Mouse (Mus musculus) T-cell, adult 2 months (primary cell): ENCODE data around the gene Tox4.
"Not testable (repeated sequence)": the region's sequence is repeated elsewhere in the genome, so short reads cannot be mapped to it uniquely, and the experiment has no call there.

Experiments used
- DNase-seq: peaks from one replicate; pipeline ENCODE4 v3.0.0; 2022; ENCODE audit warnings: low spot score

The Tox4 gene

DNA sequence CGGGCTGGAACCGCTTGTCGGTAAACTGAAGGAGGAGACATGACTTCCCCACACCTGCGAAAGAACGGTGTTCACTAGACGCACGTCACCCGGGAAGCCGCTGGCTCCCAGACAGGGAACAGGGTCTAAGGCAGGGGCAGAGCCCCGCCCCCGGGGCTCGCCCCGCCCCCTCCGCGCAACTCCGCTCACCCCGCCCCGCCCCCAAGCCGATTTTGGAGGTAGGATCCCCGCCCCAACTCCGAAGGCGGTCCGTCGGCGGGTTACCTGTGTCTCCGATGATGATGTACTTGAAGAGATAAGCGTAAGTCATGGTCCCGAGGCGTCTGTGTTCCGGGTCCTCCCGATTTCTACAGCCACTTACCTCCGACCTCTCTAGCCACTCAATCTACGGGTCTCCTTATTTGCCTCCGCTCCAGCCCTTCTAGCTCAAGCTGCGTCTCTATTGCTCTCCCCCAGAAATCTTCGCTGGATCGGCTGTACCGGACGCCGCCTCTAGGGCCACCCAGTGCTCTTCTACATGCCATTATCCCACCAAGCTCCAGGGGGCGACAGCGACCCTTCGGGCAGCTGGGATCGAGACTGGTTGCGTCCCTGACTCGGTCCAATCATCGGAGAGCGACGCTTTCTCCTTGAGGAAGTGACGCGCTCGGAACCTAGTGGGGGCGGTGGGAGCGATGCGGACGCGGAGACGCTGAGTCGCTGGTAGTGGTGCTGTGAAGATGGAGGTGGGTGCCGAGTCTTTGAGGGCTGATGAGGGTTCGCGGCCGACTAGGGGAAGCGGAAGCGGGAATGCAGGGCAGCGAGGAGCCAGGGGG, at the start of gene Tox4, which contains the start of gene Rab2b:
Gene Tox4, plus strand, starts transcription at position 215 of the 815 bp plus-strand sequence.
Gene Rab2b, minus strand, starts transcription at position 614 of the 815 bp plus-strand sequence.
- DNase-seq: peak; percentile 99

DNA sequence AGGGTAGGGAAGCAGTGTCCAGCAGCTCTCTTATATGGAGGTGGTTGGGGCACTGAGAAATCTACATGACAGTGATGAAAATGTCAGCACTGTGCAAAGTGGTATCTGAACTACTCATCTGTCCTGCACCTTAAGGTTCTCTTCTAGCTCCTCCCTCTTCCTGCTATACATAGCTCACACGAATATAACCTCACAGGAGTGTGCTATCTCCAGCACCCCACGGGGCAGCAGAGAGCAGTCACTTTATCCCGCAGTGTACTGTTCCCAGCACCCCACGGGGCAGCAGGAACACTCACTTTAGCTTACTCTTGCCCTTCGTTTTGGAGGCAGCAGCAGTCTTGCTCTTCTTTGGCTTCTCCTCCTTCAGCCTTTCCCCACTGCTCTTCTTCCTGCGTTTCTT, 46.7 kb upstream of the Tox4 start:
- DNase-seq: no peak

DNA sequence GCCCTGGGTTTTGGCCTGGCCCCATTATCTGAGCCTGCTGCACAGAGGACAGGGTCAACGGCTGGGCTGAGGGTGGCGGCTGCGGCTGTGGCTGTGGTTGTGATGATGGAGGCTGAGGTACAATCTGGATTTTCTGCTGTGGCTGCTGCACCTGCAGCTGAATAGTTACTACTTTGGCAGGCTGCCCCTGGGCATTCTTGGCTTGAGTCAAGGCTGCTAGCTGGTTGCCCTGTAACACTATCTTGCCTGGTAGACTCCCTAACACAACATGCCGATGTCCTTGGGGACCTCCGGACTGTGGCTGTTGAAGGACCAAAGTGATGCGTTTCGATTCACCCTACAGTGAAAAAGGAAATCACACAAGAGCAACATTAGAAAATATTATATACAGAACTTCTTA, 43.8 kb upstream of the Tox4 start:
- no peak for DNase-seq

DNA sequence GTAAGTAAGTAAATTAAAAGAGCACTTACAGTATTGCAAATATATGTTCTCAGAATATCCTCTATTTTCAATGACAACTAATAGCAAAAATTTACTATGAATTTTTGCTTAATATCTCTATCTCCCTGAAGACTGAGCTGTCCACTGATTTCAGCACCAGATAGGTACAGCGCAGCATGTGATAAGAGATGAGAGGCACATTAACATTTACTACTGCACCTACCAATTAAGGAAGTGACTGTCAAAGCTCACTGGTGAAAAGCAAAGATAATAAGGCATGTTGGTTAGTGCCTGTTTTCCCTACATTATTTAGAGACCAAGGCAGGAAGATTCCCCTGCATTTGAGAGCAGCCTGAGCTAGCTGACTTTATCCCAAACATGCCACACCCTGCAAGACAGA, 42.7 kb upstream of the Tox4 start:
- no peak for DNase-seq

DNA sequence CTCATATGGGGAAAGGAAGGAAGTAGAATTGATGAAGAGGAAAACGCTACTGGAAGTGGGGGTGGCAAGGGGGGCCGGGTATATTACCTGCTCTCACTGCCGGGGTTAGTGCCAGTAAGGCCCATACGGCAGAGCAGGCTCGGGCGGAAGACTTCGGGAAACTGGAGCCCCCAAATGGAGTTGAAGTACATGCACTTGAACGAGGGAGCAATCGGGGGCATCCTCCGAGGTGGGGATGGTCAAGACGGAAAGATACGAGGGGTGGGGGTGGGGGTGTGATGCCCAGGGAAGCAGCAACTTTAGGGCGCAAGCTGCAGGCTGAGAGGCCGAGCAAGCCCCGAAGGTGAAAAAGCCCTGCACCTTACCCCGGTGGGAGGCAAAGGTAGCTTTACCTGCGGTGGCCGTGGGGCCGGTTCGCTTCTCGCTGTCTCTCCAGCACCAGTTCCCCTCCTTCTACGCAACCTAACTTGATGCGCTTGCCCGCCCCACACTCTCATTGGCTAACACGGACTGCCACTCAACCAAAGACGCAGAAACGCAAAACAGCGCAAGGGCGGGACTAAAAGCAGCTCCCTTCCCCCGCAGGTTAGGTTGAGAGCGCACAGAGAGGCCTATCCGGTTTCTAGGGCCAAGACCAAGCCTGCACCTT, 34.8 kb upstream of the Tox4 start:
- DNase-seq: peak; percentile 98

DNA sequence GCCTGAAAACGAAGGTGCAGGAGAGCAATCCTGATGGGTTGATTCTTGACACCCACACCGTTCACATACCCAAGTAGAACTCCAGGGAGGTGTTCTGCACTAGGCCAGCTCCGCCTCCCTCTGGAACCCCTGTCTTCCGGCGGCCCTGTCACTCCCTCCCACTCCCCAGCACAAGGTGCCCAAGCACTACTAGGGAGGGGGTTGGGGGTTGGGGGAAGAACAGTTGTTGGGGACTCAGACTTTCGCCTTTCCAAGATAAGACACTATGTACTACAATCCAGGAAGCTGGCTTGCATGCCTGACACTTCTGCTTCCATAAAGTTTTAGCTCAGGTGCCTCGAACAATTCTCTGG, 34.3 kb upstream of the Tox4 start:
- no peak for DNase-seq

DNA sequence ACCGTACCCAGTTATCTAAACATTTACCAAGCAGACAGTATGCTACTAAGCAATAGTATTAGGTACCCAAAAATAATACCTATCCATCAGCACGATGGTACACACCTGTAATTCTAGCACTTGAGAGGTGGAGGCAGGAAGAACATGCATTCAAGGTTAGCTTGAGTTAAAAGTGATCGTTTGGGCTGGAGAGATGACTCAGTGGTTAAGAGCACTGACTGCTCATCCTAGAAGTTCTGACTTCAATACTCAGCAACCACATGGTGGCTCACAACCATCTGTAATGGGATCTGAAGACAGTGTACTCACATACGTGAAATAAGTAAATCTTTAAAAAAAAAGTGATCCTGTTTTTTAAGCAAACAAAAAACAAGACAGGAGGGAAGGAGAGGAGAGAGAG, 32.8 kb upstream of the Tox4 start:
- no peak for DNase-seq

DNA sequence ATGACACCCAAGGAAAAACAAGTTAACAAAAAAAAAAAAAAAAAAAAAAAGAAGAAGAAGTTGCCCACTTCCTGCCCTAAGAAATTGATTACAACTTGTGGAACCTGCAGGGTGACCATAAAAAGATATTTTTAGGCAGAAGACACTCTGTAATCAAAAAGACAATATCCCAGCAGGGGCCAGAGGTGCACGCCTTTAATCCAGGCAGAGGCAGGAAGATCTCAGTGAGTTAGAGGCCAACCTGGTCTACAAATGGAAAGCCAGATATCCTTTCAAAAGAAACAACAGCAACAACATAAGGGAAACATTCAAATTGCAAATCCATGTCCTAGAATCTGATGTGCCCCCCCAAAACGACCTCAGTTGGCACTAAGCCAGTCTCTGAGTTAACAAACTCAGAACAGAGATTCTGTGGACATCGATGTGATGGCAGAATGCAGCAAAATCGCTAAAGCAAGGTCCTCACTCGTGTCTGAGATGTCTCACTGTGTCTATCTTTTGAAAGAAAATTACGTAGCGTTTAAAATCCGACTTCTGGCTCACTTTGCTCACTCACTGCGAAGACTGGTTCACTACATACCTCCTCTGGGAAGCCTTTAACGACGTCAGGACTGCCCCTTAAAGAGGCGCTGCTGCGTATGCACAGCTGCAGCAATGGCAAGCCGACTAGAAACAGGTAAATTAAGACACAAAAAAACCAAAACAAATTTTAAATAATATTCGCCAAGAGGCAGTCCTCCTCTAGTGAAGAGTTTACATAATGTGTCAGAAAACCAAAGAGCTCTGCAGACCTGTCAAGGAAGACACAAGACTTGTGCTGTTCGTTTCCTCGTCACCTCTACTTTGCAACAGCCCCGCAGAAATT, 22.4 kb upstream of the Tox4 start:
- peak; percentile 15 for DNase-seq

DNA sequence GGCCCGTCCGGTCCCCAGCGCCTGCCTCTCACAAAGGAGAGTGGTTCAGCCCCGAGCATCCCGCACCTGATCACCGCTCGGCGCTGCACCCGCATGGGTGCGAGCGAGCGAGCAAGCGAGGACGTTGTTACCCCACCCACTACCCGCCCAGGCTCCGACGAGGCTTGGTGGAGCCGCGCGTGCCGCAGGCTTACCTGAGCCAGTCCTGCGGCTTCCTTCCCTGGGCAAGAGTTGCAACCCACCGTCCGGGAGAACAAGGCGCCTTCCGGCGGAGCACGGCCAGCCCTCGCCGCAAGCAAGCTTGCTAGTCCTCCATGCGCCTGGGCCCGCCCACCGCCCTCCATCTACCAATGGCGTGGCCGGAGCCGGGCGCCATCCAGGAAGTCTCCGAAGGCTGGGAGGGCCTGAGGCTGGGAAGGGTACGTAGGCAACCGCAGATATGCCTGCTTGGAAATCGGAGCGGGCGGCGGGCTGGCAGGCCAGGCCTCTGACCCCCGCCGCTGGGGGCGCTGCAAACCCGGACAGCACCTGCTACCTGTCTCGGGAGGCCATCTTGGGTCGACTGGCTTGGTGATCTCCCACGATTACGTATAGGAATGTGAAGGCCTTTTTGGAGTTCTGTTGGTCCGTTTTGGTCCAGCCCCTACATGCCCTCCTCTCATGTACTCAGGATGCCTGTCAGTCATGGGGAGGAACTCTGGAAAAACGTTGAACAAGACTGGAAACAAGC, 21.3 kb upstream of the Tox4 start, which contains the start of gene Chd8:
Gene Chd8, minus strand, starts transcription at position 297 of the 730 bp plus-strand sequence.
- DNase-seq: peak; percentile 99

DNA sequence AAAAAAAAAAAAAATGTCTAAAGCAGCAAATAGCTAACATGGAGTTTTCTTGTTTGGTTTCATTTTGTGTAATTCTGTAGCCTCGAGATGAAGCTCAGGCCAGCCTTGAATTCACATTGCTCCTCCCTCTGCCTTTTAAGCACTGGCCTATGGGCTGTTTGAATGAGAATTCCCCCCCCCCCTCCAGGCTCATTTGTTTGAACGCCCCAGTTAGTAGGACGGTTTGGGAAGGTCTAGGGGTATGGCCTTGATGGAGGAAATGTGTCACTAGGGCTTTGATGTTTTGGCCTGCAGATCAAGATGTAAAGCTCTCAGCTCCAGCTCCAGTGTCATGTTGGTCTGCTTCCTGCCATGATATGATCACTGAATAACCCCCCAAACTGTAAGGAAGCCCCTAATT, 6.2 kb upstream of the Tox4 start:
- DNase-seq: no peak

DNA sequence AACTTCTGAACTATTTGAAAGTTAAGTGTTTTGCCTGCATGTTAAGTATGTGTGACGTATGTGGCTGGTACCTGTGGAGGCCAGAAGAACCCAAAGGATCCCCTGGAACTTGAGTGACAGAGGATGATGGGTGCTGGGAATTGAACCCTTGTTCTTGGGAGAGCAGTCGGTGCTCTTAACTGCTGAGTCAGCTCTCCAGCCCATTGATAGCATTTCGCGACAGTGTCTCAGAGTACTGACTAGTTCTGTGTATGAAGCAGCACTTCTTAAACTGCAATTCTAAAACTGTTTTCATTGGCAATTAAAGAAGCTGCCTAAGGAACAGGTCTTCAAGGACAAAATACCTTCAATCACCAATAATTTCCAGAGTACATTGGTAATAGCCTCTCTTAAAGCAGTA, 1.7 kb upstream of the Tox4 start:
- DNase-seq: no peak

DNA sequence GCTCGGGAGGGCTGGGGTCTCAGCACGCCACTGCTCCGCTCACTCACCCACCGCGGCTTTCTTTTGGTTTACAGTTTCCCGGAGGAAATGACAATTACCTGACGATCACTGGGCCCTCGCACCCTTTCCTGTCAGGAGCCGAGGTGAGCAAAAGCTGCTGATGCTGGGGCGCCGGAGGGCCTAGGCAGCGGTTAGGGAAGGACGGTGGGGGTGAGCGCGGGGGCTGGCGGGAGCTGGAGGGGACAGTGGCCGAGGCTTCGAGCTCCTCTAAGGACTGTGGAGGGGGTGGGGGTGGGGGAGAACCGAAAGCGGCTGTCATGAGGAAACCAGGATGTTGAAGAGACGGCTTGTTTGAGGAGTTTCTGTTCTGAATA, 788 bp downstream of the Tox4 start:
- no peak for DNase-seq

DNA sequence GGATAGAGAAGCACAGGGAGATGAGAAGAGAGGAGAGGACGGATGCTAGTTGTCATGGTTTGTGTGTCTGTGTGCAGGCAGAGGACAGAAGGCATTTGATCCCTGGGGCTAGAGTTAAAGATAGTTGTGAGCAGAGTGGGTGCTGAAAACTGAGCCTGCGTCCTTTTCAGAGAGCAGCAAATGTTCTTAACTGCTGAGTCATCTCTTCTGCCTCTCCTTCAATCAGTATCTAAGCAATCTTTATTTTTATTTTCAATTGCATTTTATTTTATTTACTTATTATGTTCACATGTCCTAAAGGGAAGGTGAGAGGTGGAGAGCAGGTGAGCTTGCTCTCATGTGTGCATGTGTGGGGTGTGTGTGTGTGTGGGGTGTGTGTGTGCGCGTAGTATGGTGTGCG, 4.7 kb downstream of the Tox4 start:
- no peak for DNase-seq

DNA sequence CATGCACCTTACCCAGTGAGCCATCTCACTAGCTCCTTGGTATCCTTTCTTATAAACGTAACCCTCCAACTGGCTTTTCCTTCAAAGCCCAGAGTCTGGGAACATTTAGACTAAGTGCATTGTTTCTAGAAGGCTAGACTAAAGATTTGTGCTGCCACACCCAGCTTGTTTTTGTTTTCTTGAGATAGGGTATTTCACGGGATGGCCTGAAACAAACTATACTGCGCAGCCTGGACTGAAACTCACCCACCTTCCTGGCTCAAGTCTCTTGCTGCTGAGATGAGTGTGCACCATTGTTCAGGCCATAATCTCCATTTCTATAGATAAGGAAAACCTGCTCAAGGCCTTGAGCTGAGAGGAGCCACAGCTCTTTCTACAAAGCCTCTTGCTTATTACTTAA, 5.2 kb downstream of the Tox4 start:
- DNase-seq: no peak

DNA sequence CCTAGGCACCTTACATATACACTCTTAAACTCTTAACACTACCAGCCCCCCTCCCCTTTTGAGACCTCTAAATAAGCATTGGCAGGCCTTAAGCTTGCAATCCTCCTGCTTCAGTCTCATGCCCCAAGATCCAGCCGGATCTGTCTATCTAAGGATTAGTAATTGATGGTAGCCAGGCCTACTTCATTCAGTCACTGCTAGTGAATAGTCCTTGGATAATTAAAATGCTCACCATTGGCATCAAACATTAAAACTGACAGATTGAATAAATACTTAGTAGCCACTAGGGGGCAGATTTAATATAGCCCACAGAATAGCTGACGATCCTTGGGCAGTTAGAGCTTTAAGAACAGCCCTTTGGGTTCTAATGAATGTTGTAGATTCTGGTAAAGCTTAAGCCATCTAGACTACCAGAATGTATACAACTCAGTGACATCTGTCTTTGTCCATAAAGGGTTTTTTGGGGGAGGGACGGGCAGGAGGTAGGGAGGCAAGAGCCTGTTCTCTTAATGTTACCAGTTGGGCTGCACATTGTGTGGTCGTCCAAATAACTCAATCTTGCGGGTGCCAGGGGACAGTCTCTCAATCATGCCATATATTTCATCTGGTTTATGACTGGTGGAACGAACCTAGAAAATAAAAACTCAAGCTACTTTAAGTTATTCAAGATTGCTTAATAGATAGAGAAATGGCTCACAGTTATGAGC, 16.8 kb downstream of the Tox4 start:
- no peak for DNase-seq

DNA sequence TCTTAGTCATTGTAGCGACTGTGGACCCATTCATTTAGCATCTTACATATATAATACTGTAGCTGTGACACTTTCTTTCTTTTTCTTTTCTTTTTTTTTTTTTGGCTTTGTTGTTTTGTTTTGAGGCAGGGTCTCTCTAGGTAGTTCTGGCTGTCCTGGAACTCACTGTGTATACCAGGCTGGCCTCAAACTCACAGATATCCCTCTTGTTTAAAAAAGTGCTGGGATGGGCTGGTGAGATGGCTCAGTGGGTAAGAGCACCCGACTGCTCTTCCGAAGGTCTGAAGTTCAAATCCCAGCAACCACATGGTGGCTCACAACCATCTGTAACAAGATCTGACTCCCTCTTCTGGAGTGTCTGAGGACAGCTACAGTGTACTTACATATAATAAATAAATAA, 24.6 kb downstream of the Tox4 start:
- not testable (repeated sequence) for DNase-seq

DNA sequence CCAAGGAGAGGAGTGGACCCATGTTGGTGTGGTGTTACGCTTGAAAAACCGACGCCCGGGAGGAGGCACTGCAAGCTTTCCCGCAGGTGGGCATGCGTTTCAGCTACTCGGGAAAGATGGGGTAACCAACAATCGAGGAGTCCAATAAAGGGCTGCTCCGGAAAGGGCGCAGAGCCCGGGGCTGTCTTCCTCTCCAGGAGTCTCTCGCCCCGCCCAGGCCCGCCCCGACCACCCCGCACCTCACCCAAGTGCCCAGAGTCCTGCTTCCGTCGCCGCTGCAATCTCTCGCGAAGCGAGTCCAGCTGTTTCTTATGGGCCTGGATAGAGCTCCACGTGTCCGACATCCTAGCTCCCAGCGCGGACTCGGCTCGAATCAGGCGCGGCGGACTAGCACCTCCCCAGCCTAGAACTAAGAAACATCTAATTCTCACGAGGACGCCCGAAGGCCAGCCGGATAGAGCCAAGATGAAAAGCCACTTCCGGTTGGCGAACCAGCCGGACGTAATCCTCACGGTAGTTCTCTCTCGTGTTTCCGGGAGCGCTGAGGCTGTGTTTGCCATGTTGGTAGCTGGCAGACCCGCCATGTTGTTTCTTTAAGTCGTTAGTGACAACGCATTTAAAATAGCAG, 25.8 kb downstream of the Tox4 start, which contains the start of gene Mettl3:
Gene Mettl3, minus strand, starts transcription at position 485 of the 628 bp plus-strand sequence.
- peak; percentile 87 for DNase-seq

DNA sequence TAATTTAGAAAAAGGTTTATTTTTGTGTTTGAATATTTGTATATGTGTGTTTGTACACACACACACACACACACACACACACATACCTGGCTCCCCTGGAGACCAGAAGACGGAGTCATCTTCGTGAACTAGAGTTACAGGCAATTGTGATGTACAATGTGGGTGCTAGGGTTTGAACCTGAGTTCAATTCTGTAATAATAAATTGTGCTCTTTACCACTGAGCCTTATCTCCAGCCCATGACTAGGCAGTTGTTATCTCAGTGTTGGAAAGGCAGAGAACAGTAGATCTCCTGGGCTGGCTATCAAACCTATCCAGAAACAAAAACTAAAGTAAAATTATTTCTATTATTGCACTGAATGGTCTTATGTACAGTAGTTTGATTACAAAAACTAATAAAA, 27.2 kb downstream of the Tox4 start:
- no peak for DNase-seq

DNA sequence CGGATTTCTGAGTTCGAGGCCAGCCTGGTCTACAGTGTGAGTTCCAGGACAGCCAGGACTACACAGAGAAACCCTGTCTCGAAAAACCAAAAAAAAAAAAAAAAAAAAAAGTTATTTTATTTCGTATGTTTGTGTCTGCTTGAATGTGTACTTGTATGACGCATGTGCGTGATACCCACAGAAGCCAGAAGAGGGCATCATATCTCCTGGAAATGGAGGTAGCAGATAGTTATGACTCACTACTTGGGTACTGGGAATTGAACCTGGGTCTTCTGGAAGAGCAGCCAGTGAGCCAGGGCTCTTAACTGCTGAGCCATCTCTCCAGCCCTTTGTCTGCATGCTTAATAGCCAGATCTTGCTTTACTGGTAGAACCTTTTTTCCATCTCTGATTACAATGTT, 31.4 kb downstream of the Tox4 start:
- not testable (repeated sequence) for DNase-seq

DNA sequence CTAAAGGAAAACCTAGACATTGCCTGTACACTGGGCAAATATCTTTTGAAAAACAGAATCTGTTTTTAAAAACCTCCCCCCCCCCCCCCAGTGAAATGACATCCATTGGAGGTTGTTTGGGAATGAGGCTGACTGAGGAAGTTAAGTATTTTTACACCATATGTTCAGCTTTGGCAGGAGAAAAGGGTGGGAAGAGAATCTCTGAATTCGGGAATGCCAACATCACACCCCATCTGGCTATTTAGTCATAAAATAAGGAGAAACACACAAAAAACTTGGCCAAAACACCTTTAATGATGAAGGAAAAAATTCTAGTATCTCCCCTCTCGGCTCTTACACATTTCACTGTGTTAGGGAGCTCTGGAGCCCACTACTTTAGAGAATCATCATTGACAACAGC, 32.0 kb downstream of the Tox4 start:
- no peak for DNase-seq
